In the genomic region with DNA sequence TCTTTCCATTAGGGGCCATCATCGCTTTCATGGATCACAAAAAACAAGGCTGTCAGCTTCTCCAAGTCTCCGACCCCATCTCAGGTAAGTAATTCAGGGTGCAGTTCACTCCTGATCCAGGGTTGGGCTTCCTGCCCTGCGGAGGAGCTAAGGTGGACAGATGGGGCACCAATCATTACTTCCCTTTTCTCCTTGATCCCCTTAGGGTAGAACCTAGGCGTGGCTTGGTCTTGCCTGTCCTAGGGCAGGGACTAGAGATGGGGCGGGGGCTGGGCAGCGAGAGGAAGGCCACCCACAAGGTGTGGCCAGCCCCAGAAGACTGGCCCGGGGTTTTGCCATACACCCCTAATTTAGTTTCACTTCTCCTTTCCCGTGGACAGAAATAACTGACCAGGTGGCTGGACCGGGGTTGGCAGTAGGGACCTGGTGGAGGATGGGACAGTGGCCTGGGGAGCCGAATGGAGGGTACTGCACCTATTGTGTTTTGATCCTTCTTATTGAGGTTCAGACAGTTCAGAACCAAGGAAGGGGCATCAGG, we compare ENCODE assay signal across 1 mouse cellular context.
TF ChIP-seq lines count a peak whose summit lies in the region.

No protein-coding gene starts in this region.

TF ChIP-seq in CH12.LX, 34 proteins besides CTCF, POLR2A, EP300 and RAD21 (continued from another document):
- TF ChIP-seq NELFE (IDR thresholded peaks at IDR 0.05; ENCODE audit: low read depth, low read length) (peak; percentile 33), ZKSCAN1 (IDR thresholded peaks at IDR 0.05; ENCODE audit: borderline replicate concordance, low read depth, low read length) (no peak), TCF12 (IDR thresholded peaks at IDR 0.05; ENCODE audit: low read depth, low read length) (peak; percentile 99), E2F4 (IDR thresholded peaks at IDR 0.05; ENCODE audit: insufficient replicate concordance, low read depth, low read length) (no peak), PAX5 (IDR thresholded peaks at IDR 0.05; ENCODE audit: low read length) (no peak), MYC (IDR thresholded peaks at IDR 0.05; ENCODE audit: low read depth, low read length) (peak; percentile 40; the same call in 1 of the 2 replicates), ELF1 (IDR thresholded peaks at IDR 0.05; ENCODE audit: low read depth, low read length) (0 out of 2 replicates have a peak, but pooled peaks have one; percentile 43), NRF1 (IDR thresholded peaks at IDR 0.05; ENCODE audit: low read depth, low read length) (0 out of 2 replicates have a peak, but pooled peaks have one; percentile 20), UBTF (IDR thresholded peaks at IDR 0.05; ENCODE audit: low read depth, low read length) (no peak), SMC3 (IDR thresholded peaks at IDR 0.05; ENCODE audit: low read depth, low read length) (0 out of 2 replicates have a peak, but pooled peaks have one; percentile 1), KAT2A (IDR thresholded peaks at IDR 0.05; ENCODE audit: insufficient replicate concordance, low read length) (no peak), MAZ (IDR thresholded peaks at IDR 0.05; ENCODE audit: low read depth, low read length) (peak; percentile 15), MAFK (IDR thresholded peaks at IDR 0.05; ENCODE audit: insufficient replicate concordance, low read length) (0 out of 2 replicates have a peak, but pooled peaks have one; percentile 26), BHLHE40 (IDR thresholded peaks at IDR 0.05; ENCODE audit: low read depth, low read length) (peak; percentile 71; the same call in 1 of the 2 replicates), JUN (IDR thresholded peaks at IDR 0.05; ENCODE audit: insufficient read depth, low read depth, low read length) (no peak), HCFC1 (IDR thresholded peaks at IDR 0.05; ENCODE audit: low read depth, low read length) (peak; percentile 46; the same call in 1 of the 2 replicates), ETS1 (conservative IDR thresholded peaks at IDR 0.05; ENCODE audit: low read depth, low read length) (peak; percentile 82), SIN3A (IDR thresholded peaks at IDR 0.05; ENCODE audit: low read length) (peak; percentile 53), TBP (conservative IDR thresholded peaks at IDR 0.05; ENCODE audit: low read depth, low read length) (no peak; the same call in 1 of the 2 replicates), CHD2 (IDR thresholded peaks at IDR 0.05; ENCODE audit: low read length) (peak; percentile 94)
